Mouse (Mus musculus) hindbrain, embryonic 11.5 days (tissue): ENCODE results near the gene Srek1. TPM values are rescaled to one million over a fixed set of nuclear protein-coding genes. Genes with fewer than 3 reads are reported as not detected.
A peak's percentile ranks its signal among the peaks of the same experiment; 100 is the strongest.

ENCODE experiments used
- ATAC-seq: fragments of 200-750 bp; cut with Nextera tagmentation; 2 replicates; pipeline ENCODE4 v1.8.0; 2017; ENCODE audit warnings: mild to moderate bottlenecking, moderate TSS enrichment, moderate library complexity; ENCODE audit not compliant: low FRiP score
- DNase-seq: peaks from one replicate; pipeline ENCODE4 v3.0.0-alpha.2; 2015; ENCODE audit warnings: low spot score
- H3K27ac ChIP-seq: fragments of 300-500 bp; sonication (generic); 2 replicates; pipeline ENCODE4 v1.5.1; 2014; ENCODE audit warnings: mild to moderate bottlenecking, low read depth, low read length
- H3K27me3 ChIP-seq: fragments of 300-500 bp; sonication (generic); 2 replicates; pipeline ENCODE4 v1.6.1; 2014; ENCODE audit warnings: mild to moderate bottlenecking, low read length, moderate library complexity, mixed read lengths; ENCODE audit not compliant: control insufficient read depth, insufficient read depth
- H3K36me3 ChIP-seq: fragments of 300-500 bp; sonication (generic); 2 replicates; pipeline ENCODE4 v1.6.1; 2014; ENCODE audit warnings: mild to moderate bottlenecking, low read length, moderate library complexity, mixed read lengths; ENCODE audit not compliant: control insufficient read depth, insufficient read depth
- H3K4me1 ChIP-seq: fragments of 300-500 bp; sonication (generic); replicated peaks from 2 replicates; pipeline ENCODE4 v1.6.1; 2014; ENCODE audit warnings: low read length, mixed read lengths; ENCODE audit not compliant: control insufficient read depth, insufficient read depth
- H3K4me2 ChIP-seq: fragments of 300-500 bp; sonication (generic); replicated peaks from 2 replicates; pipeline ENCODE4 v1.6.1; 2014; ENCODE audit warnings: mild to moderate bottlenecking, low read depth, low read length
- H3K4me3 ChIP-seq: fragments of 300-500 bp; sonication (generic); 2 replicates; pipeline ENCODE4 v1.5.1; 2014; ENCODE audit warnings: low read depth, low read length
- H3K9ac ChIP-seq: fragments of 300-500 bp; sonication (generic); 2 replicates; pipeline ENCODE4 v1.6.1; 2014; ENCODE audit warnings: low read depth, low read length
- H3K9me3 ChIP-seq: fragments of 300-500 bp; sonication (generic); 2 replicates; pipeline ENCODE4 v1.6.1; 2016; ENCODE audit warnings: low read length; ENCODE audit not compliant: control insufficient read depth
- WGBS: fragments of 180-500 bp; shearing (Covaris S2); extraction: QIAGEN DNeasy Blood & Tissue Kit; methylation state at CpG from one replicate; pipeline ENCODE4 v1.1.7; 2014; 5-methylcytosine and 5-hydroxymethylcytosine counted together
- polyA plus RNA-seq: library from polyadenylated mRNA; unstranded; fragments of >200 nt; fragmentation: Nextera tagmentation; extraction: Ambion mirVana; gene quantifications from 2 replicates; pipeline ENCODE4 v1.2.1, GENCODE M21; 2014

The Srek1 gene
- polyA plus RNA-seq, 1 experiment from 2014 or later: 136 TPM

DNA sequence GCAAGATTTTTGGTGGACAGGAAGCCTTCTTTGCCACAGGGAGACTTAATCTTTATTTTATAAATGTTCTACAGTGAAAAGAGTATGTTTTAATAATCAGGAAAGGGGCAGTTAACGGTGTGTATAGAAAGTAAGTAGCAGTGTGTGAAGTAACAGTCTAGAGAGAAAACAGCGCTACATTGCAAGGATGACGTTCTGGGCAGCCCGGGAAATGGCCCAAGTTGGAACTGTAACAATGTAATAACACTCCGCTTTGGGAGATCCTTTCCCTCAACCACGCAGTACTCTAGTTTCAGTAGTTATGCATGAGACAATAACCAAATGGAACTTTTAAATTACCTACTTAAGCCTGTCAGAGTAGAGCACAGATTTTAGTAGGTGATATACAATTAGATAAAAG is 70.6 kb downstream of the Srek1 start:
- ATAC-seq (no peak), DNase-seq (no peak)
- no peak overlapping the region for H3K4me2 ChIP-seq
- 75% methylated on average over 6 of the region's 6 CpGs for WGBS
- H3K27ac ChIP-seq: no peak overlapping the region
- H3K4me1 ChIP-seq: no peaks in the 10 kb centered on the region
- no peaks in the 10 kb centered on the region for H3K36me3 ChIP-seq
- H3K4me3 ChIP-seq: no peak overlapping the region
- no peak overlapping the region for H3K9ac ChIP-seq
- H3K27me3 ChIP-seq: no peaks in the 10 kb centered on the region
- no peaks in the 10 kb centered on the region for H3K9me3 ChIP-seq

DNA sequence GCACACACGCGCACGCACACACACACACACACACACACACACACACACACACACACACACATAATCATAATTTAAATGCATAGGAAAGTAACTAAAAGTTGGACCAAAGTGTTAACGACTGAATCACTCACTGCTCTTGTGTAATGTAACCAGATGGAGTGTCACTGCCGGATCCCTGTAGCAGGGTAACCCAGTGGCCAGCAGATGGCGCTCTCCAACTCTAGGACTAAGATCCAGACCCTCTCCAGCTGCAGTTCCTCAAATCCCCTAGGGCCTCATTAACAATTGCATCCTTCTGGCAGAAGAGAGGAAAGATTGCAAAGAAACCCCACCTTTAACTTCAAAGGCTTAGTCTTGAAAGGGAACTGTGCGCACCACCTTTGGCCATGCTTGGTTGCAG is 71.0 kb downstream of the Srek1 start:
- ATAC-seq (peak; percentile 77), DNase-seq (peak; percentile 91)
- H3K27ac ChIP-seq: no peak overlapping the region
- WGBS: 40% methylated on average over 7 of the region's 7 CpGs
- no peaks in the 10 kb centered on the region for H3K9me3 ChIP-seq
- H3K9ac ChIP-seq: no peak overlapping the region
- H3K27me3 ChIP-seq: no peaks in the 10 kb centered on the region
- no peak overlapping the region for H3K4me2 ChIP-seq
- H3K4me1 ChIP-seq: no peaks in the 10 kb centered on the region
- H3K36me3 ChIP-seq: no peaks in the 10 kb centered on the region
- no peak overlapping the region for H3K4me3 ChIP-seq

- H3K36me3 ChIP-seq: no peaks in the 10 kb centered on the region
- no peak for ATAC-seq
- no peak overlapping the region for H3K9ac ChIP-seq
- no peaks in the 10 kb centered on the region for H3K9me3 ChIP-seq
- H3K27ac ChIP-seq: no peak overlapping the region
- H3K4me2 ChIP-seq: no peak overlapping the region
- no peaks in the 10 kb centered on the region for H3K4me1 ChIP-seq
- H3K4me3 ChIP-seq: no peak overlapping the region
- 84% methylated on average over 3 of the region's 3 CpGs for WGBS
- no peaks in the 10 kb centered on the region for H3K27me3 ChIP-seq
- no peak for DNase-seq
Observed at GRCm38 (mm10) chr13:103702266-103702665, 72.1 kb downstream of the Srek1 start.

- no peaks in the 10 kb centered on the region for H3K9me3 ChIP-seq
- H3K9ac ChIP-seq: no peak overlapping the region
- no peak for ATAC-seq
- no peak overlapping the region for H3K4me2 ChIP-seq
- no peak for DNase-seq
- no peak overlapping the region for H3K4me3 ChIP-seq
- H3K27me3 ChIP-seq: no peaks in the 10 kb centered on the region
- no peak overlapping the region for H3K27ac ChIP-seq
- H3K4me1 ChIP-seq: no peaks in the 10 kb centered on the region
- WGBS: 79% methylated on average over 2 of the region's 2 CpGs
- H3K36me3 ChIP-seq: no peaks in the 10 kb centered on the region
Observed at GRCm38 (mm10) chr13:103700752-103701151, 73.7 kb downstream of the Srek1 start.

DNA sequence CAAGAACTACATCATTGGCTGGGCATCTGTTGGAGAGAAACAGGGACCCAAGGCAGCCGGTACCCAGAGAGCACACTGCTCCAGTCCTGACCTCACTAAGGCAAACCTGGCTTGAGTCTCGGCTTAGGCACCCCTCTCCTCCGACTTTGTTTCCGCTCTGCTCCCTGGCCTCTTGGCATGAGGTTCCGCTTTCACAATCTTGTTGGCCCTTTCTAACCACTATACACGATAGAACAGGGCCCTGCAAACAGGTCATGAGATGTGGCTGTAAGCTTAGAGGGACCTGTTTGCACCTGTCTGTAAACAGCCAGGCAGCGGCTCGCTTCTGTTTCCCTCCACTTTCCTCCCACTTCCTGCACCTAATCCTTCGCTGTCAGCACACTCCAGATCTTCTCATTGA is 76.4 kb downstream of the Srek1 start:
- no peak for DNase-seq
- WGBS: 80% methylated on average over 9 of the region's 9 CpGs

DNA sequence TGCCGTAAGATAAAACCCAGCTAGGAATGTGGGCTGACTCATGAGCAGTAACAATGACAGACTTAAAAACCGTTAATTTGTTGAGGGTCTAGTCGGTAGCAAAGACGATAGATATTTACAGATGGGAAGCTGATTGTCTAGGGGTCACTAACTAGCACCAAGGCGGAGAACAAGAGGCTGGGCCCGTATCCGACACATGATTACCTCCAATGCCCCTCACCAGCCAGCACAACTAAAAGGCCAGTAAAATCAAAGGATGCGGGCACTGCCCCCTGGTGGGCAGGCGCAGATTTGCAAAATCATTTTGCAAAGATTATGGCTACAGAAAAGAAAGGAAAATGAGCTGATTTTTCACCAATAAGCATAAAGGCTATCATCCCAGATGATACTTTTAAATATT is 78.2 kb downstream of the Srek1 start:
- no peaks in the 10 kb centered on the region for H3K27me3 ChIP-seq
- H3K9me3 ChIP-seq: no peaks in the 10 kb centered on the region
- H3K4me2 ChIP-seq: no peak overlapping the region
- 41% methylated on average over 9 of the region's 9 CpGs for WGBS
- no peak overlapping the region for H3K27ac ChIP-seq
- DNase-seq: peak; percentile 73
- H3K36me3 ChIP-seq: no peaks in the 10 kb centered on the region
- peak; percentile 59; the same call in 1 of the 2 replicates for ATAC-seq
- no peak overlapping the region for H3K9ac ChIP-seq
- H3K4me1 ChIP-seq: no peaks in the 10 kb centered on the region
- no peak overlapping the region for H3K4me3 ChIP-seq

More for the DNA sequence above, 76.4 kb downstream of the Srek1 start:
- Histone ChIP-seq H3K4me1 (no peaks in the 10 kb centered on the region), H3K27ac (no peak overlapping the region), H3K27me3 (no peaks in the 10 kb centered on the region), H3K9me3 (no peaks in the 10 kb centered on the region), H3K9ac (no peak overlapping the region), H3K4me2 (no peak overlapping the region), H3K36me3 (no peaks in the 10 kb centered on the region), H3K4me3 (no peak overlapping the region)
- ATAC-seq: no peak

- WGBS: 55% methylated on average over 6 of the region's 6 CpGs
- no peaks in the 10 kb centered on the region for H3K27me3 ChIP-seq
- H3K9me3 ChIP-seq: no peaks in the 10 kb centered on the region
- H3K4me2 ChIP-seq: no peak overlapping the region
- no peak overlapping the region for H3K9ac ChIP-seq
- no peak overlapping the region for H3K4me3 ChIP-seq
- H3K4me1 ChIP-seq: no peaks in the 10 kb centered on the region
- H3K36me3 ChIP-seq: no peaks in the 10 kb centered on the region
- H3K27ac ChIP-seq: no peak overlapping the region
- peak; percentile 73 for ATAC-seq
- DNase-seq: peak; percentile 39
Observed at GRCm38 (mm10) chr13:103695456-103695855, 79.0 kb downstream of the Srek1 start.

Other genes starting within 250 kb of the Srek1 start
- 24.2 and 34.0 TPM in 2 replicates for gene Erbin, start 145.9 kb upstream of the Srek1 start, polyA plus RNA-seq